Mouse (Mus musculus) forebrain, embryonic 10.5 days (tissue): ENCODE measurements at regions not wholly inside any gene's neighbourhood (a gene's known extent, or its start where the extent isn't known, plus 50 kb on each side); places are given as distances from the start of the nearest gene placed in this dataset.
"Not testable (repeated sequence)": the region's sequence is repeated elsewhere in the genome, so short reads cannot be mapped to it uniquely, and the experiment has no call there.

Source experiments
- DNase-seq: peaks from one replicate; pipeline ENCODE4 v3.0.0-alpha.2; 2017; ENCODE audit warnings: low spot score; ENCODE audit errors: extremely low spot score
- H3K27ac ChIP-seq: fragments of 300-500 bp; sonication (generic); 2 replicates; pipeline ENCODE4 v1.5.1; 2016; ENCODE audit warnings: mild to moderate bottlenecking
- H3K27me3 ChIP-seq: fragments of 300-500 bp; sonication (generic); 2 replicates; pipeline ENCODE4 v1.6.1; 2016; ENCODE audit warnings: mild to moderate bottlenecking; ENCODE audit not compliant: poor library complexity, severe bottlenecking
- H3K36me3 ChIP-seq: fragments of 300-500 bp; sonication (generic); replicated peaks from 2 replicates; pipeline ENCODE4 v1.6.1; 2016; ENCODE audit warnings: mild to moderate bottlenecking, moderate library complexity
- H3K4me1 ChIP-seq: fragments of 300-500 bp; sonication (generic); 2 replicates; pipeline ENCODE4 v1.6.1; 2016
- H3K4me3 ChIP-seq: fragments of 300-500 bp; sonication (generic); 2 replicates; pipeline ENCODE4 v1.5.1; 2016; ENCODE audit warnings: mild to moderate bottlenecking, moderate library complexity
- H3K9me3 ChIP-seq: fragments of 300-500 bp; sonication (generic); 2 replicates; pipeline ENCODE4 v1.6.1; 2016; ENCODE audit warnings: mild to moderate bottlenecking, moderate library complexity
- WGBS: fragments of 180-500 bp; shearing (Covaris S2); methylation state at CpG from one replicate; pipeline ENCODE4 v1.1.7; 2016; 5-methylcytosine and 5-hydroxymethylcytosine counted together

DNA sequence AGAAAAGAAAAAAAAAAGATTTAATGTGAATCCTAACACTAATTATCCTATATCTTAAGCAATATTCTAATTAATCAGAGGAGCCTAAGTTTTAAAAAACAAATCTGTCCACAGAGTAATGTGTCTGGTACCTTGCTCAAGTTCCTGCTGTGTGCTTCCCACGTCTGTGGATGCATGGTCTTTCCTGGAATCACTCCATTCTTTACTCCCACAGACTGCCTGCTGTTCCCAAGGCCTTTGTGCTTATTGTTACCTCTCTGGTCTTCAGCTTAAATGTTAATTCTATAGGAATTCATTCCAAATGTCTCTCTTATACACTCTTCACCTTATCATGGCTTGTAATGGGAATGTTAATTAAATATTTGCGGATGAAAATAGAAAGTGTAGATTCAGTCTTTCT is 315.3 kb upstream of the Tmprss15 start:
- Histone ChIP-seq H3K27ac (no peak overlapping the region), H3K27me3 (no peaks in the 10 kb centered on the region), H3K4me1 (peaks cover 9% of the 10 kb centered on the region), H3K9me3 (no peaks in the 10 kb centered on the region), H3K36me3 (no peaks in the 10 kb centered on the region), H3K4me3 (no peak overlapping the region)
- 40% methylated on average over 2 of the region's 2 CpGs for WGBS
- DNase-seq = no peak

DNA sequence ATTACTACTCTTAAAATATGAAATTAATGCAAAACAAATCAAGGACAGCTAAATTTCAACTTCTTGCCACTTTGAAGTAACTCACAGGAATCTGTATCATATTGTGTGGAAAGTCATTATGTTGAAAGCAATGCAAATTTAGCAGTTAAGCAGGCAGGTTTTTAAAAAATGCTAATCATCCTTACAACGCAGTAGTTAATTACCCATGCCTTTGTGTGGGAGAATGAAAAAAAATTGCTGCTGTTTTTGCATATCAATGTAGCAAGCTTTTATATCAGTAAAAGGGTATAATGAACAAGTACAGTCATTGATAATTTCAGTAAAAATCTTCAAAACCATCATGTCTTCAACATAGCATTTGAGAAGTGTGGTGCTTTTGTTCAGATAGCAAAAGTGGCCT is 313.2 kb upstream of the Tmprss15 start:
- 76% methylated on average over 1 of the region's 1 CpGs for WGBS
- Histone ChIP-seq H3K4me3 (no peak overlapping the region), H3K4me1 (peaks cover 9% of the 10 kb centered on the region), H3K9me3 (no peaks in the 10 kb centered on the region), H3K27ac (no peak overlapping the region), H3K36me3 (no peaks in the 10 kb centered on the region), H3K27me3 (no peaks in the 10 kb centered on the region)
- no peak for DNase-seq

DNA sequence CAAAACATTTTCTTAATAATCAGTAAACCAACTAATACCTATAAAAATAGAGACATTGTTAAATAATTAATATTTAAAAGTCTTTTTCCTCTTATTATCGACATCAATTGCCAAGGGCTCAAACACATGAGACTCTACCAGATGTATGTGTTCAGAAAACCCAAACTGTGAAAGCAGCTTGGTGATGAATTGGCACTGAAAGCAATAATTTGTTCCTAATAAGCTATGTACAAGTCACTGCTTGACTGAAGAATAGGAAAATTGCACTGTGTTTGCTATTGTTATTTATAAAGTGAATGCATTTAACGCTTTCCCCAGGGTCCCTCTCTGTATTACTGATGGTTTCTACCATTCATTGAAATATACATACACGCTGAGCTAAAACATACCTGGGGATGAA is 309.2 kb upstream of the Tmprss15 start:
- H3K27ac ChIP-seq = no peak overlapping the region
- H3K4me1 ChIP-seq = no peaks in the 10 kb centered on the region; the same call in 1 of the 2 replicates
- H3K4me3 ChIP-seq = no peak overlapping the region
- no peak for DNase-seq
- 92% methylated on average over 3 of the region's 3 CpGs for WGBS
- H3K27me3 ChIP-seq = no peaks in the 10 kb centered on the region
- H3K9me3 ChIP-seq = no peaks in the 10 kb centered on the region
- no peaks in the 10 kb centered on the region for H3K36me3 ChIP-seq

DNA sequence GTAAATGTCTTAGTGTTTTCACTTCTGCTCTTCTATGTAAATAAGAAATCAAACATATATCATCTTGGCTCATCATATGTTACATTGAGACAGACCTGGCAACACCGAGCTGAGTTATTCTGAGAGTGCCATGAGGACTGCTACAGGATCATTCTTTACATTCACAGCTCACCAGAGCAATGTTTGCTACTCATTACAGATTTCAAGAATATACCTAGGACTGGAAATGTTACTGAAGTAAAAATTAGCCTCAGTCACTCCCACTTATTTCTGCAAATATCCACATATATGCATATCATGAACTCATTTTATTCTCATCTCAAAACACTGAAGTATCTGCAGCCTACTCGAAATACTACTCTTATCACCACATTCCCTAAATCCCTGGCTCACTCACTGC is 307.6 kb upstream of the Tmprss15 start:
- H3K9me3 ChIP-seq = no peaks in the 10 kb centered on the region
- no peaks in the 10 kb centered on the region for H3K36me3 ChIP-seq
- H3K27me3 ChIP-seq = no peaks in the 10 kb centered on the region
- no peak for DNase-seq
- H3K4me1 ChIP-seq = 0 out of 2 replicates have a peak, but pooled peaks cover 6% of the 10 kb centered on the region
- no peak overlapping the region for H3K27ac ChIP-seq
- WGBS = 87% methylated on average over 2 of the region's 2 CpGs
- no peak overlapping the region for H3K4me3 ChIP-seq

DNA sequence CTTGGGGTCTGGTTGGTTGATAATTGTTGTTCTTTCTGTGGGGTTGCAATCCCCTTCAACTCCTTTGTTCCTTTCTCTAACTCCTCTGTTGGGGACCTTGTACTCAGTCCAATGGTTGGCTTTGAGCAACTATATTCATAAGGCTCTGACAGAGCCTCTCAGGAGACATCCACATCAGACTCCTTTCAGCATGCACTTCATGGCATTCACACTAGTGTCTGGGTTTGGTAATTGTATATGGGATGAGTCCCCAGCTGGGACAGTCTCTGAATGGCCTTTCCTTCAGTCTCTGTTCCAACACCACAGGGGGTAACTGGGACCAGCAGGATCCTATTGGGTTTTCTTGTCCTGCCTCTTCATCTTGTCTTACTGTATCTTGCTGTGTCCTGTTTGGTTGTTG is 303.5 kb upstream of the Tmprss15 start:
- no peak for DNase-seq
- H3K27me3 ChIP-seq = no peaks in the 10 kb centered on the region
- no peaks in the 10 kb centered on the region for H3K9me3 ChIP-seq
- no peak overlapping the region for H3K27ac ChIP-seq
- 0 out of 2 replicates have a peak, but pooled peaks cover 6% of the 10 kb centered on the region for H3K4me1 ChIP-seq
- H3K4me3 ChIP-seq = no peak overlapping the region
- H3K36me3 ChIP-seq = no peaks in the 10 kb centered on the region

DNA sequence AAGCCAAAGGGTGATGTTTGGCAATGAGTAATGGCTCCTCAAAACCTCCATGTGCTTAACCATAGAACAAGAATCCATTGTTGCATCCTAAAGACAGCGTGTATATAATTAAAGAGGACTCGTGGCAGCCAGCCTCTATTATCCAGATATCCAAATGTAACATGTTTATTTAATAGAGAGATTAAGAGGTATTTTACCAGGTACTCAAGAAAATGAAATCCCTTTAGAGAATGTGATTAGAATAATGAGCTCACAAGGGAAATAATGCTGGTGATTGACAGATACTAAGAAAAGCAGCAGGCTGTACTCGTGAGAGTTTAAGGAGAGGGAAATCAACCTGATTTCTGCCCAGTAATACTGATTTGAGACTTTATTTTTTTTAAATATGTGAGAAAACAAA is 295.5 kb upstream of the Tmprss15 start:
- Histone ChIP-seq H3K9me3 (no peaks in the 10 kb centered on the region), H3K36me3 (no peaks in the 10 kb centered on the region), H3K4me1 (no peaks in the 10 kb centered on the region), H3K4me3 (no peak overlapping the region), H3K27ac (no peak overlapping the region), H3K27me3 (no peaks in the 10 kb centered on the region)
- DNase-seq = no peak
- 48% methylated on average over 3 of the region's 3 CpGs for WGBS

DNA sequence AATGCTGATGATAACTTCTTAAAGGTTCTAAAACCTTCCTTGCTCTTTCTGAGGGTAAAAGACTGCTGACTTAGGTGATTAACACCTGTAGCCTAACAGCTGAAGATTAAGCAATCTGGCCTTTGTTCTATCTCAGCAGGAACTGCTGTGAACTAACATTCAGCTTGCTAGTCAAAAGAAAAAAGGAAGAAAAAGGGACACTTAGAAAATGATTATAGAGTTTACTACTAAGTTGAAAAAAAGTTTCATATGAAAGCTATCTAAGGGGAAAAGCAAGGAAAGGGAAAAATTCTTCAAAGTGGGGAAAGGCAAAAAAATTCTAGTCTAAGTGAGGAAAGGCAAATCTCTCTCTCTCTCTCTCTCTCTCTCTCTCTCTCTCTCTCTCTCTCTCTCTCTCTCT is 259.2 kb upstream of the Tmprss15 start:
- Histone ChIP-seq H3K9me3 (peaks cover 6% of the 10 kb centered on the region; the same call in 1 of the 2 replicates), H3K36me3 (no peaks in the 10 kb centered on the region), H3K4me1 (no peaks in the 10 kb centered on the region), H3K4me3 (no peak overlapping the region), H3K27me3 (no peaks in the 10 kb centered on the region), H3K27ac (no peak overlapping the region)
- no peak for DNase-seq

DNA sequence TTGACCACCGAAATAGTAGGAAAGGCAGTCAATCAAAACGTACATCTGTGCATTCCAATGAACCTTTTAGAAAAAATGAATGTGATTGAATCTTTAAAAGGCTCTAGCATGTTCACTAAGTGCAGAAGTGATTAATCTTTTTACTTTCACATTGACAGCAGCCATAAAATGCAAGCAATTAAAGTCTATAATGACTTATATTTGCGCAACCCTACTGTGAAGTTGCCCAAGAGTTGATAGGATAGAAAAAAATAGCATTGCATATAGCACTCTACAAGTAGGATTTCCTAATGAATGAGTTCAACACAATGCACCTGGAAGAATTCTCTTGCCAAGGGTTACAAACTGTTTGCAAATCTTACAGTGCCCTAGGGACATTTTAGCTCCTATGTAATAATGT is 251.6 kb upstream of the Tmprss15 start:
- Histone ChIP-seq H3K4me3 (no peak overlapping the region), H3K27ac (no peak overlapping the region), H3K4me1 (no peaks in the 10 kb centered on the region), H3K9me3 (no peaks in the 10 kb centered on the region), H3K36me3 (no peaks in the 10 kb centered on the region), H3K27me3 (no peaks in the 10 kb centered on the region)
- 83% methylated on average over 3 of the region's 3 CpGs for WGBS
- DNase-seq = no peak

DNA sequence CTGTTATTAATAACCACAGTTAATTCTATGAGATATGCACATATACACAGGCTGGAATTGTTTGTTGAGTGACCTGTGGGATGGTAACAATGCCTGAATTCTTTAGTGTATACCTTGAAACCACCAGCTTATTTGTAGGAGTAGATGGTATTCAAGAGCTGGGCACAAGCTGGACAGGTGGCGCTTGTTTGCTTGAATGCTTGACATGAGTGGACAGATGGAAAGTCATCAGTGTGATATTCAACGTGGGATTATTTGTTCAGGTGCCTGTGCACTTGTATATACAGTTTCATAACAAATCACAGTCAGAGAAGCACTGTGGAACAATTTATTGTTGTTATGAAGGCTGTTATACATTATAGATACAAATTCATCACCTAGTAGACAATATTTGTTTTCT is 245.5 kb upstream of the Tmprss15 start:
- Histone ChIP-seq H3K27ac (no peak overlapping the region), H3K4me1 (no peaks in the 10 kb centered on the region), H3K27me3 (no peaks in the 10 kb centered on the region), H3K9me3 (no peaks in the 10 kb centered on the region), H3K36me3 (no peaks in the 10 kb centered on the region), H3K4me3 (no peak overlapping the region)
- no peak for DNase-seq
- 81% methylated on average over 2 of the region's 2 CpGs for WGBS

DNA sequence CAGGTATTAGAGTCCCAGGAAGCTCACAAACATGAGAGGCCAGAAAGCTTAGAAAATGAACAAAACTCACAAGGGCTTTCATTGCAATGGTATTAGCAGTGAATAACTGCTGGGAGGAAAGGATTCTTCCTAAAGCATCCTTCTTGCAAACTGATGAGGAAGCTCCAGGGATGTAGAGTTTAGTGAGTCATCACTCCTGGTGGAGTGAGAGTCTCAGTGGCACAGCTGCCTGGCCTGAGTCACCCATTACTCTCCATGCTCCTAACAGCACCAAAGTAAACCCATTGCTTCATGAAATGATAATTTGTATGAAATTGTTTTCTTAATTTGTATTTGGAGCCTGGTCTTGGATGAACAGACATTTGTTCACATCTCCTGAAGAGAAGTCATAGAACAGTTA is 245.1 kb upstream of the Tmprss15 start:
- Histone ChIP-seq H3K27ac (no peak overlapping the region), H3K4me3 (no peak overlapping the region), H3K4me1 (no peaks in the 10 kb centered on the region), H3K9me3 (no peaks in the 10 kb centered on the region), H3K36me3 (no peaks in the 10 kb centered on the region), H3K27me3 (no peaks in the 10 kb centered on the region)
- no peak for DNase-seq

DNA sequence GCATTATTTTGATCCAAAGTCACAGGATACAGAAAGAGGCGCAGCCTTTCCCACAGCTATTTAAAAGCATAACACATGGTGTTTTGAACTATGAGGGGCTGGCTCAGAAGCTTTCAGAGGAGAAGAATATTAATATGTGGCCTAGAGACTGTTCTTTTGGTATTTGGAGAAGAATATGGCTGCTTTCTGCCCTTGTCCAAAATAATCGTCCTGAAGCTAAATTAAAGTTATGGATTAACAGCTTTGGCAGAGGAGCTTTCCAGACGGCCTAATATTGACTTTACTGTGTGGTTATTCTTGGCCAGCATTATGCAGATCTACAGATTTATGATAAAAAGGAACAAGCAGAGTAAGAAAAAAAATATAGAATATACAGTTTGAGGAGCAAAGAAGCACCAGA is 222.4 kb upstream of the Tmprss15 start:
- Histone ChIP-seq H3K9me3 (no peaks in the 10 kb centered on the region), H3K4me3 (no peak overlapping the region), H3K4me1 (no peaks in the 10 kb centered on the region), H3K36me3 (no peaks in the 10 kb centered on the region), H3K27ac (no peak overlapping the region), H3K27me3 (no peaks in the 10 kb centered on the region)
- no peak for DNase-seq
- 87% methylated on average over 3 of the region's 3 CpGs for WGBS

DNA sequence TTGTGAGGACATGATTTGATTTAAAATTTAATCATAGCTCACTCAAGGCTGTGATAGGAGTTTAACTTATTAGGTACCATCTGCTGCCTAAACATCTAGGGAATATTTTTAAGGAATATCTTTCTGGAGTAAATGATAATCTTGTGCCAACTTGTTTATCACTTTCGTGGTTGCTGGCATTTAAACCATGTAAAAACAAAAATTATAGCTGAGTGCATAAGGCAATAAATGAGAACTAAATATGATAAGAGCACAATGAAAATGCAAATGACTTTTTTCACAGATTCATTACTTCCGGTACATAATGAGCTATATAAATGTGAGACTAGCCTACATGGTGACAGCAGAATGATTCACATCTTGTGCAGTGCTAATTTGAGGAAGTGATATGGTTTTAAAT is 221.8 kb upstream of the Tmprss15 start:
- DNase-seq = no peak
- Histone ChIP-seq H3K4me3 (no peak overlapping the region), H3K27me3 (no peaks in the 10 kb centered on the region), H3K4me1 (no peaks in the 10 kb centered on the region), H3K36me3 (no peaks in the 10 kb centered on the region), H3K27ac (no peak overlapping the region), H3K9me3 (no peaks in the 10 kb centered on the region)
- 80% methylated on average over 2 of the region's 2 CpGs for WGBS

DNA sequence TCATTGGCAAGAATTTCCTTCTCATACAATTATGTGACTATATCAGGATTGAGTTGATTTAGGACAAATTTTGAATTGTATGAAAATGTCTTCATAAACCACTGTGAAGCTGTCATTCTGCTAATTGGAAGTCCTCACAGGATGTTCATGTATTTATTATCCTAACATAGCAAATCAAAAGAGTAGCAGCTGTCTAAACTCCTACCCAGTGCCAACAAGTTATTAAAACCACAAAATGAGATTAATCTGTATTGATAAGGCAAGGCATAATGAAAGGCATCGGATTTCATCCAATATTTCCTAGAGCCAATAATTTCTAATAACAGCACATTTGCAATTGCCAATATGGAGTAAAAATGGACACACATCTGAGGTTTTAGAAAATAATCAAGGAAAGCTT is 217.6 kb upstream of the Tmprss15 start:
- no peaks in the 10 kb centered on the region for H3K27me3 ChIP-seq
- no peak overlapping the region for H3K27ac ChIP-seq
- no peak overlapping the region for H3K4me3 ChIP-seq
- H3K4me1 ChIP-seq = no peaks in the 10 kb centered on the region
- 95% methylated on average over 1 of the region's 1 CpGs for WGBS
- no peaks in the 10 kb centered on the region for H3K9me3 ChIP-seq
- DNase-seq = no peak
- H3K36me3 ChIP-seq = no peaks in the 10 kb centered on the region

DNA sequence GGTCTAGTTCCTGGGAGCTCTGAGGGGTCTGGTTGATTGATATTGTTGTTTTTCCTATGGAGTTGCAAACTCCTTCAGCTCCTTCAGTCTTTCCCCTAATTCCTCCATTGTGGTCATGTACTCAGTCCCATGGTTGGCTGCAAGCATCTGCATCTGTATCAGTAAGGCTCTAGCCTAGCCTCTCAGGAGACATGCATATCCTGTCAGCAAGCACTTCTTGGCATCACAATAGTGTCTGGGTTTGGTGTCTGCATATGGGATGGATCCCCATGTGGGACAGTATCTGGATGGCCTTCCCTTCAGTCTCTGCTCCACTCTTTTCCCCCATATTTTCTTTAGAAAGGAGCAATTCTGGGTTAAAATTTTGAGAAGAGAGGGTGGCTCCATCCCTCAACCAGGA is 205.7 kb upstream of the Tmprss15 start:
- not testable (repeated sequence) for H3K27me3 ChIP-seq, H3K27ac ChIP-seq, H3K4me3 ChIP-seq, DNase-seq, H3K4me1 ChIP-seq, H3K9me3 ChIP-seq, H3K36me3 ChIP-seq
